Mouse (Mus musculus): ENCODE data around the gene Ap1ar.

DNA sequence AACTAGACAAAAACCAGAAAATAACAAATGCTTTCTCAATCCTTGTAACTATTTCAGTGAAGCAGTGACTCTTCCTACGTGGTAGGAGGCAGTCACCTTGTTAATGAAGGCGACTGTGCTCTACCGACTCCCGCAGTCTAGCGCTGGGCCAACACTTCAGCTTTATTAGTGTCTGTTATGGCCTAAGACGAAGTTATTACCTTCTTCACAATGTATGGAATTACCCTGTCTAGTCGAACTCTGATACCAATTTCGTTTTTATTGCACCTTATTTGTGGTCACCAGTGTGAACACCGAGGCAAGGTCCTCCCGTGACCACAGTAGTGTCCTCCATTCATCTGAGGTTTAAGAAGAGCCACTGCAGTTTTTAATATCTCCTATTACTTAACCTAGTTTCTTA, 7.1 kb downstream of the Ap1ar start:
- no peak for TF ChIP-seq CTCF (IDR thresholded peaks at IDR 0.05; ENCODE audit: low read depth, low read length)
- no peak for TF ChIP-seq GATA2 (IDR thresholded peaks at IDR 0.05; ENCODE audit: borderline replicate concordance, low read depth, low read length)
- no peak for TF ChIP-seq GATA1 (IDR thresholded peaks at IDR 0.05; ENCODE audit: borderline replicate concordance, low read length)
